Comparison of ENCODE assay signal across 26 mouse cellular contexts in genomic region chr13:112457366-112457765, GRCm38 (mm10). TPM values are rescaled to one million over a fixed set of nuclear protein-coding genes. Genes with fewer than 3 reads are reported as not detected.
DNase-seq lines count a peak whose midpoint lies in the region; ATAC-seq and TF ChIP-seq lines count a peak whose summit lies in the region.
"Had no signal": no experiment of that assay in that cellular context is flagged by ENCODE, and none has a peak within 500 bp of the region (broad histone marks: within the 10 kb centered on the region; RNA-seq: fewer than 3 reads in every experiment).

No protein-coding gene starts in this region.

- no peak for TF ChIP-seq CTCF in liver, adult 2 months (IDR thresholded peaks at IDR 0.05; ENCODE audit: low read depth, low read length)

- H3K79me2 ChIP-seq in liver, adult 2 months (ENCODE audit: control insufficient read depth, insufficient read depth, low read length): no peaks in the 10 kb centered on the region

- H3K9me3 ChIP-seq in embryonic facial prominence, embryonic 14.5 days (ENCODE audit: control insufficient read depth, low read length): no peaks in the 10 kb centered on the region
- H3K9me3 ChIP-seq in embryonic facial prominence, embryonic 10.5 days: no peaks in the 10 kb centered on the region
- H3K9me3 ChIP-seq in intestine, embryonic 14.5 days (ENCODE audit: control insufficient read depth, low read length): no peaks in the 10 kb centered on the region
- H3K9me3 ChIP-seq in intestine, embryonic 15.5 days: no peaks in the 10 kb centered on the region
- H3K9me3 ChIP-seq in liver, embryonic 12.5 days (replicated peaks): no peaks in the 10 kb centered on the region
- H3K9me3 ChIP-seq in limb, embryonic 14.5 days (ENCODE audit: control insufficient read depth, low read length): no peaks in the 10 kb centered on the region
- H3K9me3 ChIP-seq: forebrain, embryonic 10.5 days; forebrain, embryonic 15.5 days; limb, embryonic 15.5 days; liver, embryonic 15.5 days; midbrain, embryonic 10.5 days; midbrain, embryonic 15.5 days; stomach, embryonic 15.5 days had no signal

- no peaks in the 10 kb centered on the region for H3K4me1 ChIP-seq in embryonic facial prominence, embryonic 14.5 days (ENCODE audit: control insufficient read depth, insufficient read depth, low read length)
- no peaks in the 10 kb centered on the region for H3K4me1 ChIP-seq in embryonic facial prominence, embryonic 10.5 days
- H3K4me1 ChIP-seq in intestine, embryonic 14.5 days (replicated peaks; ENCODE audit: control insufficient read depth, insufficient read depth, low read length): no peaks in the 10 kb centered on the region; the same call in 1 of the 2 replicates
- H3K4me1 ChIP-seq in intestine, embryonic 15.5 days (replicated peaks): no peaks in the 10 kb centered on the region
- H3K4me1 ChIP-seq in liver, adult 2 months (ENCODE audit: control insufficient read depth, insufficient read depth, low read length): peaks cover 2% of the 10 kb centered on the region; the same call in 1 of the 2 replicates
- H3K4me1 ChIP-seq in liver, embryonic 12.5 days: no peaks in the 10 kb centered on the region
- peaks cover 7% of the 10 kb centered on the region for H3K4me1 ChIP-seq in limb, embryonic 14.5 days (ENCODE audit: control insufficient read depth, insufficient read depth, low read length)
- H3K4me1 ChIP-seq: forebrain, embryonic 15.5 days; liver, embryonic 15.5 days; midbrain, embryonic 10.5 days; midbrain, embryonic 15.5 days had no signal

- no peaks in the 10 kb centered on the region for H3K27me3 ChIP-seq in embryonic facial prominence, embryonic 14.5 days (replicated peaks; ENCODE audit: control insufficient read depth, insufficient read depth, low read length)
- no peaks in the 10 kb centered on the region for H3K27me3 ChIP-seq in embryonic facial prominence, embryonic 10.5 days (replicated peaks; ENCODE audit: low read depth, poor library complexity, severe bottlenecking)
- no peaks in the 10 kb centered on the region for H3K27me3 ChIP-seq in intestine, embryonic 14.5 days (replicated peaks; ENCODE audit: control insufficient read depth, insufficient read depth, low read length)
- H3K27me3 ChIP-seq in intestine, embryonic 15.5 days (replicated peaks): no peaks in the 10 kb centered on the region
- H3K27me3 ChIP-seq in liver, adult 2 months (ENCODE audit: control insufficient read depth, insufficient read depth, low read length): no peaks in the 10 kb centered on the region
- peaks cover 16% of the 10 kb centered on the region for H3K27me3 ChIP-seq in liver, embryonic 12.5 days (replicated peaks)
- no peaks in the 10 kb centered on the region for H3K27me3 ChIP-seq in limb, embryonic 14.5 days (ENCODE audit: control insufficient read depth, insufficient read depth, low read length)
- H3K27me3 ChIP-seq: forebrain, embryonic 15.5 days; limb, embryonic 15.5 days; midbrain, embryonic 15.5 days; stomach, embryonic 15.5 days had no signal

- TF ChIP-seq POLR2A in liver, adult 2 months (IDR thresholded peaks at IDR 0.05; ENCODE audit: extremely low read depth, insufficient read depth, low read length): no peak
- no peak for TF ChIP-seq POLR2A in limb, embryonic 14.5 days (IDR thresholded peaks at IDR 0.05; ENCODE audit: borderline replicate concordance, extremely low read depth, insufficient read depth, insufficient read length)

- peak; percentile 59 for DNase-seq in embryonic facial prominence, embryonic 14.5 days (ENCODE audit: low spot score)
- DNase-seq in embryonic facial prominence, embryonic 10.5 days (ENCODE audit: low spot score): no peak
- no peak for DNase-seq in intestine, embryonic 14.5 days (ENCODE audit: low spot score)
- DNase-seq in liver, adult 2 months (ENCODE audit: extremely low read depth, low read depth, low spot score): peak; percentile 64
- peak; percentile 78 for DNase-seq in limb, embryonic 14.5 days (ENCODE audit: low spot score)
- DNase-seq: adrenal gland, adult 8-10 months; cerebellum, adult 8-10 months; cerebellum, postnatal 25 days; gastrocnemius, postnatal 25 days; kidney, adult 2 months; kidney, postnatal 36 days; lung, postnatal 10 days; right cerebral cortex, postnatal 25 days had no signal

- no peak overlapping the region for H3K4me2 ChIP-seq in embryonic facial prominence, embryonic 14.5 days (ENCODE audit: low read depth, low read length)
- no peak overlapping the region for H3K4me2 ChIP-seq in intestine, embryonic 14.5 days (ENCODE audit: low read length)
- no peak overlapping the region for H3K4me2 ChIP-seq in intestine, embryonic 15.5 days (replicated peaks)
- no peak overlapping the region for H3K4me2 ChIP-seq in liver, embryonic 12.5 days
- H3K4me2 ChIP-seq in limb, embryonic 14.5 days (replicated peaks; ENCODE audit: low read depth, low read length, severe bottlenecking): no peak overlapping the region
- H3K4me2 ChIP-seq: forebrain, embryonic 15.5 days; heart, embryonic 11.5 days; hindbrain, embryonic 14.5 days; limb, embryonic 15.5 days; liver, embryonic 15.5 days; midbrain, embryonic 15.5 days; stomach, embryonic 15.5 days had no signal

- 0 out of 2 replicates have a peak overlapping the region, but pooled peaks have one; percentile 10 for H3K27ac ChIP-seq in embryonic facial prominence, embryonic 14.5 days (replicated peaks; ENCODE audit: low read depth, low read length)
- H3K27ac ChIP-seq in embryonic facial prominence, embryonic 10.5 days (replicated peaks): no peak overlapping the region
- H3K27ac ChIP-seq in intestine, embryonic 14.5 days (ENCODE audit: low read depth): peak overlapping the region; percentile 38; the same call in 1 of the 2 replicates
- H3K27ac ChIP-seq in intestine, embryonic 15.5 days: no peak overlapping the region; the same call in 1 of the 2 replicates
- H3K27ac ChIP-seq in liver, adult 2 months (replicated peaks; ENCODE audit: insufficient read depth, low read depth, low read length): no peak overlapping the region
- no peak overlapping the region for H3K27ac ChIP-seq in liver, embryonic 12.5 days
- H3K27ac ChIP-seq in limb, embryonic 14.5 days (replicated peaks; ENCODE audit: low read depth, low read length): no peak overlapping the region
- H3K27ac ChIP-seq: forebrain, embryonic 10.5 days; forebrain, embryonic 15.5 days; hindbrain, embryonic 14.5 days; layer of hippocampus, adult 2 months; left cerebral cortex, adult 2 months; liver, embryonic 15.5 days; midbrain, embryonic 10.5 days; midbrain, embryonic 15.5 days; stomach, embryonic 15.5 days had no signal

- H3K4me3 ChIP-seq in embryonic facial prominence, embryonic 14.5 days (ENCODE audit: low read depth, low read length): no peak overlapping the region
- H3K4me3 ChIP-seq in embryonic facial prominence, embryonic 10.5 days: no peak overlapping the region
- no peak overlapping the region for H3K4me3 ChIP-seq in intestine, embryonic 14.5 days (ENCODE audit: low read depth, low read length)
- H3K4me3 ChIP-seq in intestine, embryonic 15.5 days (replicated peaks): no peak overlapping the region
- H3K4me3 ChIP-seq in liver, adult 2 months (ENCODE audit: insufficient read depth, low read depth, low read length): no peak overlapping the region
- H3K4me3 ChIP-seq in liver, embryonic 12.5 days: no peak overlapping the region
- H3K4me3 ChIP-seq in limb, embryonic 14.5 days (replicated peaks; ENCODE audit: low read length): no peak overlapping the region
- H3K4me3 ChIP-seq: forebrain, embryonic 10.5 days; forebrain, embryonic 15.5 days; layer of hippocampus, adult 2 months; left cerebral cortex, adult 2 months; limb, embryonic 15.5 days; liver, embryonic 15.5 days; midbrain, embryonic 10.5 days; midbrain, embryonic 15.5 days; stomach, embryonic 15.5 days had no signal

- 54% methylated on average over 6 of the region's 6 CpGs for WGBS in embryonic facial prominence, embryonic 14.5 days
- 87% methylated on average over 6 of the region's 6 CpGs for WGBS in embryonic facial prominence, embryonic 10.5 days
- WGBS in intestine, embryonic 14.5 days: 54% methylated on average over 6 of the region's 6 CpGs
- WGBS in intestine, embryonic 15.5 days: 43% methylated on average over 6 of the region's 6 CpGs
- 25% methylated on average over 6 of the region's 6 CpGs for WGBS in liver, adult 2 months
- 69% methylated on average over 6 of the region's 6 CpGs for WGBS in liver, embryonic 12.5 days (ENCODE audit: insufficient replicate concordance)
- WGBS in limb, embryonic 14.5 days: 55% methylated on average over 6 of the region's 6 CpGs

- ATAC-seq in embryonic facial prominence, embryonic 14.5 days (ENCODE audit: low read depth): no peak
- ATAC-seq in intestine, embryonic 14.5 days (replicated peaks; ENCODE audit: low FRiP score, low TSS enrichment, low read depth): no peak
- ATAC-seq in intestine, embryonic 15.5 days: no peak
- no peak for ATAC-seq in liver, embryonic 12.5 days
- no peak; the same call in 1 of the 2 replicates for ATAC-seq in limb, embryonic 14.5 days (ENCODE audit: low FRiP score, low read depth)
- ATAC-seq: forebrain, embryonic 15.5 days; midbrain, embryonic 15.5 days had no signal

- H3K9ac ChIP-seq in embryonic facial prominence, embryonic 14.5 days (ENCODE audit: low read depth, low read length): no peak overlapping the region
- H3K9ac ChIP-seq in intestine, embryonic 14.5 days (ENCODE audit: low read length): no peak overlapping the region
- H3K9ac ChIP-seq in intestine, embryonic 15.5 days: no peak overlapping the region
- H3K9ac ChIP-seq in liver, adult 2 months (ENCODE audit: low read depth, low read length): no peak overlapping the region
- no peak overlapping the region for H3K9ac ChIP-seq in liver, embryonic 12.5 days
- no peak overlapping the region for H3K9ac ChIP-seq in limb, embryonic 14.5 days (ENCODE audit: low read depth, low read length, severe bottlenecking)
- H3K9ac ChIP-seq: forebrain, embryonic 15.5 days; hindbrain, embryonic 14.5 days; limb, embryonic 15.5 days; liver, embryonic 15.5 days; midbrain, embryonic 15.5 days; stomach, embryonic 15.5 days had no signal

- no peaks in the 10 kb centered on the region for H3K36me3 ChIP-seq in embryonic facial prominence, embryonic 14.5 days (ENCODE audit: control insufficient read depth, insufficient read depth, low read length)
- no peaks in the 10 kb centered on the region for H3K36me3 ChIP-seq in embryonic facial prominence, embryonic 10.5 days (replicated peaks)
- H3K36me3 ChIP-seq in intestine, embryonic 14.5 days (ENCODE audit: control insufficient read depth, insufficient read depth, low read length): no peaks in the 10 kb centered on the region
- no peaks in the 10 kb centered on the region for H3K36me3 ChIP-seq in intestine, embryonic 15.5 days
- H3K36me3 ChIP-seq in liver, adult 2 months (ENCODE audit: control insufficient read depth, insufficient read depth, low read length): no peaks in the 10 kb centered on the region
- no peaks in the 10 kb centered on the region for H3K36me3 ChIP-seq in liver, embryonic 12.5 days
- H3K36me3 ChIP-seq in limb, embryonic 14.5 days (ENCODE audit: control insufficient read depth, insufficient read depth, low read length): no peaks in the 10 kb centered on the region
- H3K36me3 ChIP-seq: forebrain, embryonic 10.5 days; forebrain, embryonic 15.5 days; limb, embryonic 15.5 days; liver, embryonic 15.5 days; midbrain, embryonic 10.5 days; midbrain, embryonic 15.5 days; stomach, embryonic 15.5 days had no signal

RNA-seq across cellular contexts. Expression of gene Il6st, which starts 6.5 kb away (rescaled TPM):
- polyA plus RNA-seq in embryonic facial prominence, embryonic 14.5 days (2014; fragmentation: Nextera tagmentation; extraction: Ambion mirVana): 43.2 and 47.4 TPM in 2 replicates
- 23.6 and 24.2 TPM in 2 replicates for polyA plus RNA-seq in embryonic facial prominence, embryonic 10.5 days (2016; fragmentation: Nextera tagmentation; extraction: Ambion mirVana)
- polyA plus RNA-seq in intestine, embryonic 14.5 days (2014; fragmentation: Nextera tagmentation; extraction: Ambion mirVana): 46.2 and 46.5 TPM in 2 replicates
- 31.9 and 37.8 TPM in 2 replicates for polyA plus RNA-seq in intestine, embryonic 15.5 days (2015; fragmentation: Nextera tagmentation; extraction: Ambion mirVana)
- total RNA-seq in liver, adult 2 months (2014; rRNA removed): 70.2 and 82.8 TPM in 2 replicates
- polyA plus RNA-seq in liver, adult 2 months (2012; rRNA removed): 16.0 and 18.9 TPM in 2 replicates
- polyA plus RNA-seq in liver, embryonic 12.5 days (2016; fragmentation: Nextera tagmentation; extraction: Ambion mirVana): 10.1 and 11.1 TPM in 2 replicates
- polyA plus RNA-seq in limb, embryonic 14.5 days (2012; rRNA removed): 34.3 and 34.4 TPM in 2 replicates
- polyA plus RNA-seq in limb, embryonic 14.5 days (2014; fragmentation: Nextera tagmentation; extraction: Ambion mirVana): 40.3 and 42.4 TPM in 2 replicates

Comparison
In these comparisons a context has a peak if more than half of its experiments do, and no peak if none do; other contexts are left out.
1. DNase-seq: peak in embryonic facial prominence, embryonic 14.5 days (single experiment), liver, adult 2 months (single experiment) and limb, embryonic 14.5 days (single experiment); none in embryonic facial prominence, embryonic 10.5 days (single experiment) and intestine, embryonic 14.5 days (single experiment).
2. H3K27ac ChIP-seq: peak in embryonic facial prominence, embryonic 14.5 days (single experiment) and intestine, embryonic 14.5 days (single experiment); none in embryonic facial prominence, embryonic 10.5 days (single experiment), intestine, embryonic 15.5 days (single experiment), liver, adult 2 months (single experiment), liver, embryonic 12.5 days (single experiment) and limb, embryonic 14.5 days (single experiment).